Mouse (Mus musculus) thymus, adult 18-20 months (tissue): ENCODE measurements at regions not wholly inside any gene's neighbourhood (a gene's known extent, or its start where the extent isn't known, plus 50 kb on each side); places are given as distances from the start of the nearest gene placed in this dataset.

Experiments
- DNase-seq, 2 experiments: peaks; one replicate each; pipeline ENCODE4 v3.0.0; 2022; ENCODE audit warnings: mixed read lengths in 2 of 2

GRCm38 (mm10) chr9:24833766-24834165 is 59.7 kb upstream of the Tbx20 start:
- DNase-seq = no peak

DNA sequence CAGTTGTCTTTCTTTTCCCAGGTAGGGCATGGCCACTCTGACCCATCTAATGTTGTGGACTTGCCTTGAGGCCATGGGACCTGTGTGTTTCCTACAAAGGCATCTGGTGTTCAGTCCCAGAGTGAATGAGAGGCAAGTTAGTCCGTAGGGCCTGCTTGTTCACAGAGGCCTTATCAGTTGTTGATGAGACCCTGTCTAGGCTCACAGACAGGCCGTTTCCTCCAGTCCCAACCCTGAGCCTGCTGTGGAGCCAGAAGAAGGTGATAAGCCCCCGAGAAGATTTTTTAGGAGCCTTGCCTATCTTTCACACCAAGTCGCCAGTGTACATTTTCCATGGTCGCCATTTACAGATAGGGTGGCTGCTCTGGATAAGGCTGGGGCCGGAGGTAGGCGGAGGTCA is 74.1 kb upstream of the Tbx20 start:
- DNase-seq = no peak

DNA sequence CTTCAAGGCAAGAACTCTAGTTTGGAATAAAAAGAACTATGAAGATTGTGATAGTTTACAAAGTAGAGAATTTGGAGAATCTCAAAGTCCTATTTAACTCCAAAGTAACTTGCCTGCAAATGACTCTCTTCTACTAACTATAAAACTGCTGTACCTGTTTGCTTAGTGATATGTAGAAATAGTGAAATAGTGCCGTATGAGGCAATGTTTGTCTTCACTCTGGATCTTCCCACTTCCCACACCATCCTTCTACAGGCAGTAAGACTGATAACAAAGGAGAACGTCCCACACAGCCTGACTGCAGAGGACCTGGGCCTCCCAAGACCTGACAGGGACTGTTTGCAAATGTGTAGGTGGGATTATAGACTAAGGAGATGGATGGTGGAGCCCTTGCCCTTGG is 85.4 kb upstream of the Tbx20 start:
- DNase-seq = no peak

- DNase-seq = no peak
Measured at GRCm38 (mm10) chr9:24866390-24867173, 92.5 kb upstream of the Tbx20 start.

DNA sequence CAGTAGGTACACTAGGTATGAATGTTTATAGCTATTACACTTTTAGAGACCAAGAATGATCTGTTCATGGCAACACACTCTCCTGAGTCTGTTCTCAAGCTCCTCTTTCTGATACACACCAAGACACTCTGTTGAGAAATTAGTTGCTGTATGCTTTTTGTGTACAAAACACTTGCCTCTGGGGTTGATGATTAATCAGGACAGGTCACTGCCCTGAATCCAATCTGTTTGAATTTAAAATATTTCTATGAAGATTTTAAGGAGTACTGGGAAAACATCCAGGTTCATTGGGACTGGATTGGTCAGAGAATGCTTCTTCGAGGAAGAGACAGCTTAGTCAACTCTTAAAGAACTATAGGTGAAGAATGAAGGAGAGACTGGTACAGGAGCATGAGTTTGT is 94.6 kb upstream of the Tbx20 start:
- DNase-seq = no peak

GRCm38 (mm10) chr9:24874434-24875143 is 100.5 kb upstream of the Tbx20 start:
- DNase-seq = no peak

- no peak for DNase-seq
Measured at GRCm38 (mm10) chr9:24878384-24879174, 104.5 kb upstream of the Tbx20 start.

- DNase-seq = peak in 1 of 2 experiments; percentile 7
Measured at GRCm38 (mm10) chr9:24879662-24880061, 105.6 kb upstream of the Tbx20 start.

DNA sequence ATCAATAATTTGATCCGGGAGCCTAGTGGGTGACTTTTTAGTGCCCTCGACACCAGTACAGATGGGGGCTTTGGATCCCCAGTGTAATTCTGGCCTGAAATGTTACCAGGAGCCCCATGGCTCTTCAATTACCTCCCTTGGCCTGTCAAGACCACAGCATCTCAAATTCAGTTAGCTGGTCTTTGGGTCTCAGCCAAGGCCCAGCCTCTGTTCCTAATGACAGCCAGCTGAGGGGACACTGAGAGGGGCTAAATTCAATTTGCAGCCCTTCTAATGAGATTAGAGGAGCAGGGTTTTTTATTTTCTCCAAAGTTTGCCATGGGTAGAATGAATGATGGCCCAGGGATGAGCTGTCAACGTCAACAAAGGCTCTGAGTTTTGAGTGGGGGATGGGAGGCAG is 109.9 kb upstream of the Tbx20 start:
- no peak for DNase-seq

DNA sequence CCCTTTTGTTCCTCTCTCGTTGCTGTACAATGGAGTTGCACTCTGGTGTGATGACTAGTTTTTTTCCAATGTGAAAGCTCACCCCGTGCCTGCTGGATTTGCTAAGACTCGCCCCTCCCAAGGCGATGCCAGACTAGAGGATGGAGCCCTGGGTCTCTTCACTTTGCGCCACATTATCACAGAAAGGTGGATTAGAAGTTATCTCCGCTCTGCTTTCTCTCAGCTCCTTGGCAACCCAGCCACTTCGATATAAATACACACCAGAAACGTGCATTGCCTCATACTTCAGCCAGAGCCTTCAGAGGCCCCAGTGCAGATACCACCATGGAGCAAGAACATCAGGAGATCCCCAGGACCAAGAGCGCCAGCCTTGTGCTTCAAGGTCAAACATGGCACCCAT is 114.2 kb upstream of the Tbx20 start:
- DNase-seq = no peak

GRCm38 (mm10) chr9:24896498-24897261 is 122.6 kb upstream of the Tbx20 start:
- DNase-seq = no peak

- no peak for DNase-seq
Measured at GRCm38 (mm10) chr9:24899206-24899928, 125.3 kb upstream of the Tbx20 start.

DNA sequence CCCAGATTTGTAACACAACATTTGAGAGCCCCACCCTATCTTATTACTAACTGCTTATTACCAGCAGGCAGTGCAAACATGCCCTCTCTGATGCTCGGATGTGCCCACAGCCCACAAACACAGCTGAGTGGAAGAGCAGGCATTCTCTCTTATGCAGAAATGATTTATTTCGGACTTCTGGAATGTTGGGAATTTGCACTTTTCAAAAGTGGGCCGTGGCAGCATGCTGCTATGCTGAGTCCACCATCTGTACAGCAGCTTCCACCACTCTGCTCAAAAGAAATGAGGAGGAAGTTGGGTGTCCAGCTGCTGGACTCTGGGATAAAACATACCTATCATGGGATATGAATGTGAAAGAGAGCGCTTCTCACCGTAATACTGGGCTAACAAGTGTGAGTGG is 129.6 kb upstream of the Tbx20 start:
- no peak for DNase-seq

DNA sequence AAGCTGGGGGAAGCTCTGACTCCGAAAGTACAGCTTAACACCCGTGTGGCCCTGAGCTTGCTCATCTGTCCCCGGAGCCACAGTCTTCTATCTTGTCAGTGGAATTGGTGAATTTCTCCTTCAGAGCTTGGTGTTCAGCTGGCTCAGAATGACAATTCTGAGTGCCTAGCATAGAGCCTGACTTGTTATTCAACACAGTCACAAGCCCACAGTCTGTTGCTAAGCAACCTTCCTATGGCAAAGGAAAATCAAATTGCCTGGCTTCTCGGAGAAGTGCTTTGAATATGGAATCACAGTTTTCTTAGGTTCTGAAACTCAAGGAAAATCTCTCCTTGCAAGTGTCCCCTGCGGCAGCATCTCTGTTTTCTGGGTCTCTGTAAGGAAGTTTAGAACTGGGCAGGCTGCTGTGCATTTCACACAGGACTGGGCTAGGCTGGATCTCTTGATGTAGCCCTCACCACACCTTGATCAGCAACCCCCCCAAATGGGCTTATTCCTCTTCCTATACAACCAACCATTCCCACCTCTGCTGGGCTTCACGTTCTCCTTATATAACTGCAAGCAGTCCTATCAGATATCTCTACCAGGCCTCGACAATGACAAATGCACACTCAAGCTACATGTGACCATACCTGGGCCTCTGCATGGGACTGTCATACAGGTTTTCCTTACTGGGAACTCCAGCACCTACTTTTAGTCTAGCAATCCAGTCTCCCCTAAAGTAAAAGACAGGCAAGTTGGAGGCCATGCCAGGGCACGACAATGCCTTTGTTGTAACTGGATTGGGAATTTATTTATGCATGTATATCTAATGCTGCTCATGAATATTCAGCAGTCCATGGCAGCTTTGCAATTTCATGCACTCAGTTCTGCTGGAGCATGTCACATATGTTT is 135.2 kb upstream of the Tbx20 start:
- no peak for DNase-seq

DNA sequence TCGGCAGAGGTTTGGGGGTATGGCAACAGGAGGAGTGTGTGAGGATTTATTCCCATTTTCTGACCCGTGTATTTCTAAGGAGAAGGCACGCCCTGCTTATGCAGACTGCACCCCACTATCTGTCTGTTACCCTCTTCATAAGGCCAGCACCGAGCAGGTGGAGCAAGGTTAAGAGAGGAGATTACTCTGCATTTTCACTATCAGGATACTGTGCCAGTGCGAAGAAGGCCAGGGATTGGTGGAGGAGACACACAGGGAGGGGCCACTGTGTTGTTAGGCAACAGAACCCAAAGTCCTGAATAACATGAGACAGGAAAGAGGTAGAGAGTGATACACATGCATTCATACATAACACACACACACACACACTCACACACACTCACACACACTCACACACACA is 136.6 kb upstream of the Tbx20 start:
- no peak for DNase-seq

DNA sequence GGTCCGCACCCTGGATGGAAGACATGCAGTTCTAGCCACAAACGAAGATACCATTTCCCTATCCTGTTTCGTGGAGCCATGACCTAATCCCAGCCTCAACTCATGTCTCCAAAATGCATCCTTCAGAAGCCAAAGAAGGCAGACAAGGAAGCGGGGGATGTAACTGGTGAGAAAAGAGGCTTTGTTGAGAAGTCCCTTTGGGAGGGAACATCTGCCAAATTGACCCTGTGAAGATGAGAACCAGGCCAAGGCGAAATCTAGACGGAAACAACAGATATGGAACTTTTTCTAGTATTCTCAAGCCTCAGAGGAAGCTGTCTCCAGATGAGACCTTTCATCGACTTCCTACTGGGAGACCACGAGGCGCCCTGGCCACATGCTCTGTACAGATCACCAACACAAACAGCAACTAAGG is 145.9 kb upstream of the Tbx20 start:
- no peak for DNase-seq

- no peak for DNase-seq
Measured at GRCm38 (mm10) chr9:24922051-24922860, 148.2 kb upstream of the Tbx20 start.

DNA sequence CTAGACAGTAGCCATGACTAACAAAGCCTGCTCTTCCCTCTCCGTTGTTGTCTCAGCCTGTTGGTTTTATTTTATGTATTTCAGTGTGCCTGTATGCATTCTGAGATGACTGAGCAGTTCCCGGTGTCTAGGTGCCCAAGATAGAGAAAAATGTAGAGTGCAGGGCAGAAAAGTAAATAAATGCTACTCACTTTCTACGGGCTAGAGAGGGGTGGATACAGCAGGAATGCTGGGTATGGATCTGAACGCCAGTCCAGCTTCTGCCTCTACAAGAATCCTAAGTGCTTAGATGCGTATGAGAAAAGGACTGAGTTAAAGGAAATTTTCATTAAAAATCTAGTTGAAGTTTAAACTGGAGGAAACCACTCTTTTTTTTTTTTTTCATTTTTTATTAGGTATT is 149.4 kb upstream of the Tbx20 start:
- no peak for DNase-seq

DNA sequence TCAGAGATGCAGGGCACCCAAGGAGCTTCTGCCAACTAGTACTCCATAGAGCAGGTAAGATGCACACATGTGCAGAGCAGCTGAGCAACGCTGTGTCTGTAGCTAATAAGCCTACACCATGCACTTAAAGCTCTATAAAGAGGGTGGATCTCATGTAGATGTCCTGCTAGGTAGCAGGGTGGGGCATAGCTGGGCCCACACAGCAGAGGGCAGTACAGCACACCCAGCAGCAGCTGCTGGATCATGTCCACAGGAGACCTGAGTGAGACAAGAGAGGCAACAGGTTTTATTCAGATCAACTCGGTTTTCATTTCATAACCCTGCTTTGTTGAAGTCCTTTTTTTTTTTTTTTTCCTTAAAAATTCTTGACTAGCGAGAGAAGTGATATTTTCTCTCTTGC is 151.5 kb upstream of the Gm10181 start:
- DNase-seq = no peak

DNA sequence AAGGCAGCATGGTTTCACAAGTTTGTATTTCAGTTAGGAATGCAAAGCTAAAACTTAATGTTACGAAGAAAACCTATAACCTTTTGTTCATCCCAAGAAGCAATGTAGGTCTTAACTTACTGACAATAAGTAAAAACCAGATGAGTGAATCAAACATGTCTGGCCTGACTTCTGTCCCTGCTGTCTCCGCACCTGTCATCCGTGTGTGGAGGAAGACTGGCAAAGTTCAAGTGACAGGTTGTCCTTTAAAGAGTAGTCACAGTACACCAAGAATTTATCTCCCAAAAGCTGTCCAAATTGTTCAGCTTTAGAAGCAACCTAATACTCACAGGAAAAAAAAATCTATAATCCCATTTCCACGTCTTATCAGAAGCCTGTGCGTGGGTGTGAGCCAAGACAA is 146.3 kb upstream of the Gm10181 start:
- no peak for DNase-seq
